Mouse (Mus musculus): ENCODE measurements around the gene Bnip2.

- TF ChIP-seq CTCF (IDR thresholded peaks at IDR 0.05; ENCODE audit: extremely low read depth, insufficient read depth, low read length) (no peak), POLR2A (IDR thresholded peaks at IDR 0.05; ENCODE audit: extremely low read depth, insufficient read depth, low read length) (no peak)
These were observed 59.6 kb downstream of the Bnip2 start for GRCm38 (mm10) chr9:70048751-70049415.

Measured in cortical plate, adult 2 months (tissue).